Mouse (Mus musculus): ENCODE data around the gene Mgat5.

DNA sequence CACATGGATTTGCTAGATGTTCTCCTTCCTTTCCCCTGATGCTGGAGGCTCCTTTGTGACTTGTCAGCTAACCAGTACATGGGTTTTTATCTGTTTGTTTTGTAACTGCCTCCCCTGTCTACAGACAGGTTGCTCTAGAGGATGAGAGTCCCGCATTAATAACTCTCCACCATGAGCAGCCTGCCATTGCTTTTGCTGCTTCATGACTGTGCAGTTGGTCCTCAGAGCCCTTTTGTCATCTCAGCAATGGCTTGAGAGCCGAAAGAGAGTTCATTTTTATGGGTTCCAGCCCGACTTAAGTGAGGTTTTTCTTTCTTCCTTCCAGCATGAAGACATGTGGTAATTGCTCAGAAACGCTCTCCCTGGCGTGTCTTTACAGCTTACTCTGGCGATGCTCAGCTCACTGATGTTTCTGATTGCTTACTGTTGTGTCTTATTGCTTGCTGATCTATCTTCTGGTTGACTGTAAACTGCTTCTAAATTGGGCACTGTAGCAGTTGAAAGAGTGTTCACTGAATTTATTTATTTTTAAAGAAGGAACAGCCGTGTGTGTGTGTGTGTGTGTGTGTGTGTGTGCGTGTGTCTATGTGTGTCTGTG lies 120.9 kb downstream of the Mgat5 start:
- TF ChIP-seq CTCF (IDR thresholded peaks at IDR 0.05; ENCODE audit: borderline replicate concordance, insufficient read depth, low read depth, low read length): no peak
- TF ChIP-seq POLR2A (IDR thresholded peaks at IDR 0.05; ENCODE audit: borderline replicate concordance, insufficient read depth, low read length): no peak
